11 mouse cellular contexts compared by ENCODE assay signal in genomic region chr1:69498862-69499306, GRCm38 (mm10).
DNase-seq lines count a peak whose midpoint lies in the region; ATAC-seq and TF ChIP-seq lines count a peak whose summit lies in the region.
"Had no signal": no experiment of that assay in that cellular context is flagged by ENCODE, and none has a peak within 500 bp of the region (broad histone marks: within the 10 kb centered on the region; RNA-seq: fewer than 3 reads in every experiment).

No protein-coding gene starts in this region.

- WGBS in kidney, postnatal 0 days: 26% methylated on average over 7 of the region's 7 CpGs
- 16% methylated on average over 7 of the region's 7 CpGs for WGBS in hindbrain, embryonic 13.5 days
- WGBS in cerebellum, adult 2 months: 22% methylated on average over 7 of the region's 7 CpGs

- no peak overlapping the region for H3K27ac ChIP-seq in kidney, postnatal 0 days
- no peak overlapping the region for H3K27ac ChIP-seq in hindbrain, embryonic 13.5 days
- H3K27ac ChIP-seq in cerebellum, adult 2 months (ENCODE audit: insufficient read depth, low read length): no peak overlapping the region
- H3K27ac ChIP-seq: limb, embryonic 15.5 days had no signal

- no peaks in the 10 kb centered on the region for H3K36me3 ChIP-seq in kidney, postnatal 0 days (ENCODE audit: insufficient read depth, low read length)
- no peaks in the 10 kb centered on the region for H3K36me3 ChIP-seq in hindbrain, embryonic 13.5 days
- H3K36me3 ChIP-seq: limb, embryonic 15.5 days had no signal

- no peaks in the 10 kb centered on the region for H3K9me3 ChIP-seq in kidney, postnatal 0 days (replicated peaks; ENCODE audit: low read length)
- no peaks in the 10 kb centered on the region for H3K9me3 ChIP-seq in hindbrain, embryonic 13.5 days
- H3K9me3 ChIP-seq: limb, embryonic 15.5 days had no signal

- no peak for ATAC-seq in kidney, postnatal 0 days (replicated peaks; ENCODE audit: low FRiP score, low read depth)
- ATAC-seq in hindbrain, embryonic 13.5 days (ENCODE audit: low FRiP score): peak; percentile 32; the same call in 1 of the 2 replicates

- TF ChIP-seq POLR2A in cerebellum, adult 2 months (IDR thresholded peaks at IDR 0.05; ENCODE audit: borderline replicate concordance, insufficient read depth, low read length): no peak

- no peak overlapping the region for H3K4me2 ChIP-seq in kidney, postnatal 0 days (ENCODE audit: low read length)
- H3K4me2 ChIP-seq in hindbrain, embryonic 13.5 days: peak overlapping the region; percentile 36
- H3K4me2 ChIP-seq: limb, embryonic 15.5 days had no signal

- H3K27me3 ChIP-seq in kidney, postnatal 0 days (ENCODE audit: insufficient read depth, low read length): no peaks in the 10 kb centered on the region
- H3K27me3 ChIP-seq in hindbrain, embryonic 13.5 days: no peaks in the 10 kb centered on the region
- no peaks in the 10 kb centered on the region for H3K27me3 ChIP-seq in cerebellum, adult 2 months (ENCODE audit: control insufficient read depth, insufficient read depth, low read length)
- H3K27me3 ChIP-seq: limb, embryonic 15.5 days had no signal

- no peak overlapping the region for H3K4me3 ChIP-seq in kidney, postnatal 0 days (replicated peaks; ENCODE audit: low read depth, low read length)
- no peak overlapping the region for H3K4me3 ChIP-seq in hindbrain, embryonic 13.5 days
- H3K4me3 ChIP-seq in cerebellum, adult 2 months (replicated peaks; ENCODE audit: insufficient read depth, low read depth, low read length): no peak overlapping the region
- H3K4me3 ChIP-seq: limb, embryonic 15.5 days had no signal

- DNase-seq in kidney, postnatal 0 days (ENCODE audit: low spot score): peak; percentile 27
- DNase-seq in kidney, adult 18-20 months: no peak
- peak; percentile 51 for DNase-seq in brain, adult 2 months (ENCODE audit: low read depth, low spot score)
- peak; percentile 8 for DNase-seq in naive thymus-derived CD4-positive, alpha-beta T cell, adult 2 months (ENCODE audit: low read depth)
- DNase-seq in left cerebral cortex, postnatal 25 days (ENCODE audit: low spot score in 2 of 2): no peak
- no peak for DNase-seq in cerebellum, adult 2 months
- DNase-seq in ovary, postnatal 10 days (ENCODE audit: low spot score): no peak
- DNase-seq: cerebellum, postnatal 36 days; thymus, postnatal 36 days had no signal

- no peak overlapping the region for H3K9ac ChIP-seq in kidney, postnatal 0 days (ENCODE audit: low read depth, low read length)
- H3K9ac ChIP-seq in hindbrain, embryonic 13.5 days: no peak overlapping the region
- H3K9ac ChIP-seq: limb, embryonic 15.5 days had no signal

- no peak for TF ChIP-seq CTCF in kidney, postnatal 0 days (IDR thresholded peaks at IDR 0.05; ENCODE audit: low read depth)
- no peak for TF ChIP-seq CTCF in cerebellum, adult 2 months (IDR thresholded peaks at IDR 0.05; ENCODE audit: borderline replicate concordance, insufficient read depth, low read depth, low read length)

- H3K4me1 ChIP-seq in kidney, postnatal 0 days (replicated peaks; ENCODE audit: insufficient read depth, low read length): no peaks in the 10 kb centered on the region
- peaks cover 6% of the 10 kb centered on the region; the same call in 1 of the 2 replicates for H3K4me1 ChIP-seq in hindbrain, embryonic 13.5 days (replicated peaks)
- H3K4me1 ChIP-seq in cerebellum, adult 2 months (ENCODE audit: control insufficient read depth, insufficient read depth, low read length): no peaks in the 10 kb centered on the region
- H3K4me1 ChIP-seq: limb, embryonic 15.5 days had no signal

- intact Hi-C loops in left cerebral cortex, postnatal 25 days (cut with DNase I): no loop called here

Comparison
In these comparisons a context has a peak if more than half of its experiments do, and no peak if none do; other contexts are left out.
1. DNase-seq: peak in kidney, postnatal 0 days (single experiment), brain, adult 2 months (single experiment) and naive thymus-derived CD4-positive, alpha-beta T cell, adult 2 months (single experiment); none in kidney, adult 18-20 months (single experiment), left cerebral cortex, postnatal 25 days (0 of 2), cerebellum, adult 2 months (0 of 2) and ovary, postnatal 10 days (single experiment).